Mouse (Mus musculus) ES-E14 (cell line): ENCODE results near the gene Als2cr12. TPM values are rescaled to one million over a fixed set of nuclear protein-coding genes. Genes with fewer than 3 reads are reported as not detected.
"Not testable (repeated sequence)": the region's sequence is repeated elsewhere in the genome, so short reads cannot be mapped to it uniquely, and the experiment has no call there.

Experiments
- DNase-seq: peaks from one replicate; pipeline ENCODE4 v3.0.0-alpha.2; 2013; ENCODE audit warnings: low read depth, low spot score
- H3K27ac ChIP-seq: 2 replicates; pipeline ENCODE4 v1.5.1; 2012; ENCODE audit warnings: low read depth, mild to moderate bottlenecking, low read length, moderate library complexity, mixed read lengths; ENCODE audit not compliant: poor library complexity, insufficient read depth, severe bottlenecking
- H3K36me3 ChIP-seq: 2 replicates; pipeline ENCODE4 v1.6.1; 2012; ENCODE audit warnings: mild to moderate bottlenecking, low read length, moderate library complexity, mixed read lengths; ENCODE audit not compliant: control insufficient read depth, poor library complexity, insufficient read depth, severe bottlenecking
- H3K4me1 ChIP-seq, 2 experiments: fragments of 150-350 bp in 1 of 2; sonication (generic) in 1 of 2; 2 replicates each; pipeline ENCODE4 v1.6.1; 2012; ENCODE audit warnings: low read length in 2 of 2, mild to moderate bottlenecking in 1 of 2, mixed read lengths in 1 of 2; ENCODE audit not compliant: control insufficient read depth in 2 of 2, insufficient read depth in 2 of 2, poor library complexity in 1 of 2
- H3K4me3 ChIP-seq, 2 experiments: fragments of 150-350 bp in 1 of 2; sonication (generic) in 1 of 2; 2 replicates each; pipeline ENCODE4 v1.5.1; 2012; ENCODE audit warnings: low read length in 2 of 2, low read depth in 1 of 2, mild to moderate bottlenecking in 1 of 2, mixed read lengths in 1 of 2; ENCODE audit not compliant: insufficient read depth in 1 of 2, poor library complexity in 1 of 2, severe bottlenecking in 1 of 2
- H3K9ac ChIP-seq: 2 replicates; pipeline ENCODE4 v1.6.1; 2012; ENCODE audit warnings: low read depth, mild to moderate bottlenecking, low read length, mixed read lengths; ENCODE audit not compliant: poor library complexity, insufficient read depth, severe bottlenecking
- H3K9me3 ChIP-seq: fragments of 150-350 bp; sonication (generic); 2 replicates; pipeline ENCODE4 v1.6.1; 2012; ENCODE audit warnings: low read depth, mild to moderate bottlenecking, low read length; ENCODE audit not compliant: control insufficient read depth, insufficient read depth
- CHD2 ChIP-seq: IDR thresholded peaks from 2 replicates; pipeline ENCODE4 v1.6.1; 2014; ENCODE audit warnings: mild to moderate bottlenecking, low read depth, low read length, inconsistent platforms
- HCFC1 ChIP-seq: IDR thresholded peaks from 2 replicates; pipeline ENCODE4 v1.6.1; 2012; ENCODE audit warnings: low read length, inconsistent platforms, borderline replicate concordance; ENCODE audit not compliant: insufficient read depth
- MAFK ChIP-seq: IDR thresholded peaks from 2 replicates; pipeline ENCODE4 v1.6.1; 2014; ENCODE audit warnings: mild to moderate bottlenecking, low read depth, low read length, inconsistent platforms; ENCODE audit not compliant: insufficient read depth
- ZC3H11A ChIP-seq: IDR thresholded peaks from 2 replicates; pipeline ENCODE4 v1.6.1; 2012; ENCODE audit warnings: low read depth, mild to moderate bottlenecking, inconsistent platforms, low read length, borderline replicate concordance
- ZNF384 ChIP-seq: IDR thresholded peaks from 2 replicates; pipeline ENCODE4 v1.6.1; 2012; ENCODE audit warnings: low read depth, low read length, inconsistent platforms
- in situ Hi-C, 2 experiments: fragments of 600-800 bp; cut with MboI; formaldehyde crosslinking; loops; one replicate each; pipeline ENCODE4 v1.15.1; 2025; ENCODE audit warnings: low sequenced_read_pairs in 2 of 2, inconsistent platforms in 1 of 2; ENCODE audit not compliant: unreplicated experiment in 2 of 2
- total RNA-seq: library from RNA; depleted of rRNA; stranded (reverse); fragments of 300-350 nt; gene quantifications from 2 replicates; pipeline ENCODE4 v1.2.3, GENCODE M21; 2012; rRNA removed

The Als2cr12 gene
- 0.22 TPM in 1 of 2 replicates, not detected in the other for total RNA-seq

- H3K4me3 ChIP-seq, H3K36me3 ChIP-seq, DNase-seq, H3K27ac ChIP-seq, H3K4me1 ChIP-seq, H3K9me3 ChIP-seq, H3K9ac ChIP-seq: not testable (repeated sequence)
- in situ Hi-C loops = loop anchor here in 1 of 2 experiments (5.0 kb wide), 1 partner anchor 201 kb away; no protein-coding TSS in a partner anchor
Observed at GRCm38 (mm10) chr1:58695810-58696209, at the start of gene Als2cr12. Gene Als2cr12, minus strand, starts transcription at chr1:58695989.

GRCm38 (mm10) chr1:58744645-58745044 lies 48.9 kb upstream of the Als2cr12 start:
- Histone ChIP-seq H3K4me1 (no peaks in the 10 kb centered on the region), H3K9ac (no peak overlapping the region), H3K36me3 (no peaks in the 10 kb centered on the region), H3K27ac (no peak overlapping the region), H3K9me3 (peaks cover 9% of the 10 kb centered on the region), H3K4me3 (no peak overlapping the region)
- DNase-seq = no peak
- TF ChIP-seq ZNF384 = no peak
- TF ChIP-seq HCFC1 = no peak
- TF ChIP-seq MAFK = no peak
- no peak for TF ChIP-seq ZC3H11A
- TF ChIP-seq CHD2 = no peak
- in situ Hi-C loops = no loop called here

GRCm38 (mm10) chr1:58743252-58743651 lies 47.5 kb upstream of the Als2cr12 start:
- Histone ChIP-seq H3K4me3 (no peak overlapping the region), H3K27ac (no peak overlapping the region), H3K4me1 (no peaks in the 10 kb centered on the region), H3K9me3 (no peaks in the 10 kb centered on the region), H3K9ac (no peak overlapping the region), H3K36me3 (no peaks in the 10 kb centered on the region)
- no peak for DNase-seq
- TF ChIP-seq ZC3H11A = no peak
- no peak for TF ChIP-seq HCFC1
- TF ChIP-seq MAFK = no peak
- no peak for TF ChIP-seq ZNF384
- TF ChIP-seq CHD2 = no peak
- in situ Hi-C loops = no loop called here

- H3K4me1 ChIP-seq = no peaks in the 10 kb centered on the region
- TF ChIP-seq CHD2 = no peak
- no peak for TF ChIP-seq ZNF384
- no peak for TF ChIP-seq ZC3H11A
- TF ChIP-seq MAFK = no peak
- TF ChIP-seq HCFC1 = no peak
- H3K4me3 ChIP-seq = no peak overlapping the region
- H3K27ac ChIP-seq = no peak overlapping the region
- in situ Hi-C loops = no loop called here
- DNase-seq = no peak
- H3K36me3 ChIP-seq = no peaks in the 10 kb centered on the region
- H3K9me3 ChIP-seq = no peaks in the 10 kb centered on the region
- H3K9ac ChIP-seq = no peak overlapping the region
Observed at GRCm38 (mm10) chr1:58742571-58743021, 46.8 kb upstream of the Als2cr12 start.

GRCm38 (mm10) chr1:58739529-58739928 lies 43.7 kb upstream of the Als2cr12 start:
- H3K36me3 ChIP-seq = no peaks in the 10 kb centered on the region
- H3K9me3 ChIP-seq = no peaks in the 10 kb centered on the region
- no peak overlapping the region for H3K9ac ChIP-seq
- H3K4me1 ChIP-seq = 0 out of 4 replicates have a peak, but pooled peaks cover 0 to 2% of the 10 kb centered on the region in 2 experiments
- no peak overlapping the region for H3K27ac ChIP-seq
- TF ChIP-seq ZC3H11A (no peak), MAFK (no peak), HCFC1 (no peak), ZNF384 (no peak), CHD2 (no peak)
- DNase-seq = no peak
- in situ Hi-C loops = no loop called here
- no peak overlapping the region for H3K4me3 ChIP-seq
